Mouse (Mus musculus): ENCODE data around the gene Vdr.

GRCm38 (mm10) chr15:97823479-97823878 is 87.0 kb downstream of the Vdr start:
- TF ChIP-seq EP300 (IDR thresholded peaks at IDR 0.05; ENCODE audit: low read depth) (no peak), CTCF (IDR thresholded peaks at IDR 0.05; ENCODE audit: low read depth) (no peak)

All from liver, embryonic 14.5 days (tissue).